Mouse (Mus musculus) spleen, adult 2 months (tissue): ENCODE measurements around the gene Tmem95. TPM values are rescaled to one million over a fixed set of nuclear protein-coding genes. Genes with fewer than 3 reads are reported as not detected.
A peak's percentile ranks its signal among the peaks of the same experiment; 100 is the strongest.

Experiments
- DNase-seq, 2 experiments: peaks; one replicate each; pipeline versions ENCODE4 v3.0.0 to v3.0.0-alpha.2; 2012 to 2021; ENCODE audit warnings: low spot score in 2 of 2, low read depth in 1 of 2
- H3K27ac ChIP-seq: fragments of 200-500 bp; 2 replicates; pipeline ENCODE4 v1.5.1; 2012; ENCODE audit warnings: low read length, inconsistent platforms; ENCODE audit not compliant: insufficient read depth
- H3K27me3 ChIP-seq: fragments of 200-500 bp; 2 replicates; pipeline ENCODE4 v1.6.1; 2012; ENCODE audit warnings: mild to moderate bottlenecking, moderate library complexity, low read length, inconsistent platforms; ENCODE audit not compliant: control insufficient read depth, insufficient read depth
- H3K36me3 ChIP-seq: fragments of 200-500 bp; 2 replicates; pipeline ENCODE4 v1.6.1; 2012; ENCODE audit warnings: mild to moderate bottlenecking, low read length, inconsistent platforms; ENCODE audit not compliant: control insufficient read depth, insufficient read depth
- H3K4me1 ChIP-seq: fragments of 200-500 bp; 2 replicates; pipeline ENCODE4 v1.6.1; 2011; ENCODE audit warnings: inconsistent platforms; ENCODE audit not compliant: control insufficient read depth, insufficient read depth, insufficient read length
- H3K4me3 ChIP-seq: fragments of 200-500 bp; 2 replicates; pipeline ENCODE4 v1.5.1; 2011; ENCODE audit warnings: mild to moderate bottlenecking, inconsistent platforms; ENCODE audit not compliant: insufficient read depth, insufficient read length; ENCODE audit errors: extremely low read depth
- CTCF ChIP-seq: fragments of 200-500 bp; IDR thresholded peaks from 2 replicates; pipeline ENCODE4 v1.5.1; 2011; ENCODE audit warnings: mild to moderate bottlenecking, inconsistent platforms; ENCODE audit not compliant: insufficient read depth, insufficient read length, insufficient replicate concordance; ENCODE audit errors: extremely low read depth
- POLR2A ChIP-seq: fragments of 200-500 bp; IDR thresholded peaks from 2 replicates; pipeline ENCODE4 v1.6.1; 2011; ENCODE audit warnings: low read depth, low read length, inconsistent platforms
- WGBS: fragments of 180-500 bp; shearing (Covaris S2); methylation state at CpG from one replicate; pipeline ENCODE4 v1.1.7; 2018; 5-methylcytosine and 5-hydroxymethylcytosine counted together
- polyA plus RNA-seq: library from polyadenylated mRNA; depleted of rRNA; stranded (reverse); fragments of >200 nt; gene quantifications from 2 replicates; pipeline ENCODE4 v1.2.3, GENCODE M21; 2012

The Tmem95 gene
- polyA plus RNA-seq, 1 experiment, result not detected

DNA sequence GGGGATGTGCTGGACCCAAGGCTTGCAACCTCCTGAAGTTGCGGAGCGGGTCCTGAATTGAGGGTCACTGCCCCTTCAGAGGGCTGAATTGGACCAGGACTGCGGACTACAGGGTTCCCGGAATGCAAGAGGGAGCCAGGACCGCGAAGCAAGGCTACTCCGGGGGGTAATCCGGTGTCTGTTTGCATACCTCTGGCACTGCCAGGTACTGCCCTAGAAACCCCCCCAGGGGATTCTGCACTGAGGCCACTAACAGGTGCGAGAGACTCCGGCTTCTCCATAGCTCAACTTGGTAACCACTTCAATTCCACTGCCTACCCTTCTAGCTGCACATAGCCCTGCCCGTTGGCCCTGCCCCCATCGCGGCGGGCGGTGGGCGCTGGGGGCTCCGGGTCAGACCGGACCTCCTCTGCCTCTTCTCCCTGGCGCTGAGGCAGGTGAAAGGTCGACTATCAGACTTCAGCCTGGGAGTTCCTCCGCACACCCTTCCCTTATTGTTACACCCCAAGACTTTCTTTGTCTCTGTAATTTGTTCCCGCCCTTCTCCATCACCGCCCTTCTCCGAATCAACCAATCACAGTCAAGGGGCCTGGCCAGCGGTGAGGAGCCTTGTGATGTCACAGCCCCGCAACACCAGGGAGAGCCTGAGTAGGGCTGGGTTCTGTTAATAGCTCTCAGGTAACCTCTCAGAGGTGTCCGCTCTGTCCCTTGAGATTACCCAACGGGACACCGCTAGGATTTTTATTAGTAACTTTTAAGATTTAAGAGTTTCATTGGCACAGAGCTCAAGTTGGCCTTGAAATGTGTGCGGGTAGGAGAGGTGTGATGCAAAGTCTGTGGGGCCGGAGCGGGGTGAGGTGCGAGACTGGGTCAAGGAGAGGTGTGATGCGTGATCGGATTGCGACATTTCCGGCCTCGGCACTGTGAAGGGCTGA is 22.9 kb upstream of the Tmem95 start, which contains the start of the genes 2810408A11Rik and Neurl4:
2810408A11Rik (minus strand) TSS at position 517 of the 935 bp plus-strand sequence.
Neurl4 (plus strand) TSS at position 602 of the 935 bp plus-strand sequence.
- peaks cover 10% of the 10 kb centered on the region for H3K36me3 ChIP-seq
- peaks cover 5% of the 10 kb centered on the region; the same call in 1 of the 2 replicates for H3K4me1 ChIP-seq
- WGBS, result 1% methylated on average over 38 of the region's 38 CpGs
- TF ChIP-seq POLR2A (peak; percentile 44), CTCF (no peak)
- H3K27me3 ChIP-seq, result no peaks in the 10 kb centered on the region
- DNase-seq, result peak; percentile 88 to 92
- H3K4me3 ChIP-seq, result peak within 1 kb of the TSS; percentile 57
- peak within 1 kb of the TSS; percentile 88 for H3K27ac ChIP-seq

- Histone ChIP-seq H3K27ac (no peak overlapping the region), H3K4me3 (no peak overlapping the region), H3K4me1 (peaks cover 7% of the 10 kb centered on the region; the same call in 1 of the 2 replicates), H3K36me3 (peaks cover 8% of the 10 kb centered on the region), H3K27me3 (no peaks in the 10 kb centered on the region)
- 52% methylated on average over 4 of the region's 4 CpGs for WGBS
- TF ChIP-seq CTCF (no peak), POLR2A (no peak)
- no peak for DNase-seq
Observed at GRCm38 (mm10) chr11:69899870-69900269, 22.1 kb upstream of the Tmem95 start.

DNA sequence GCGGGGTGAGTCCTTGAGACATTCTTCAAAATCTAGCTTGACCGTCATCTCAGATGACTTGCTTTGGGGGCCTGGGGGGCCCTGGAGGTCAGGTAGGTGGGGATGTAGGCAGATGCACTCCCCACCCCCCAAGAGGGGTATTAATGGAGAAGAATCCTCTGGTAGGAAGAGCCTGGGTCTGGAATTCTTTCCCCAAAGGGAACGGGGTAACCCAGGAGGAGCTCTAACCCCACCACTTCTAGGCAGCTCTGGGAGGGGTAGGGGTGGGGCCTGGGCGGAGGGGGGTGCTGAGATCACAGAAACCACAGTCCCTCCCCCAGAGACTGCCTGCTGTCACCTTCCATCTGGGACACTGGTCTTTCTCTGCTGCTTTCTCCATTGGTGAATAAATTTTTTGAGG is 17.5 kb upstream of the Tmem95 start, which contains the start of gene Acap1:
Acap1 (minus strand) TSS at position 249 of the 400 bp plus-strand sequence.
- no peaks in the 10 kb centered on the region for H3K27me3 ChIP-seq
- DNase-seq, result peak in 1 of 2 experiments; percentile 62
- 6% methylated on average over 4 of the region's 4 CpGs for WGBS
- H3K4me3 ChIP-seq, result peak within 1 kb of the TSS; percentile 70
- no peak for TF ChIP-seq CTCF
- no peak; the same call in 1 of the 2 replicates for TF ChIP-seq POLR2A
- H3K4me1 ChIP-seq, result peaks cover 11% of the 10 kb centered on the region; the same call in 1 of the 2 replicates
- peak within 1 kb of the TSS; percentile 98 for H3K27ac ChIP-seq
- H3K36me3 ChIP-seq, result peaks cover 8% of the 10 kb centered on the region

DNA sequence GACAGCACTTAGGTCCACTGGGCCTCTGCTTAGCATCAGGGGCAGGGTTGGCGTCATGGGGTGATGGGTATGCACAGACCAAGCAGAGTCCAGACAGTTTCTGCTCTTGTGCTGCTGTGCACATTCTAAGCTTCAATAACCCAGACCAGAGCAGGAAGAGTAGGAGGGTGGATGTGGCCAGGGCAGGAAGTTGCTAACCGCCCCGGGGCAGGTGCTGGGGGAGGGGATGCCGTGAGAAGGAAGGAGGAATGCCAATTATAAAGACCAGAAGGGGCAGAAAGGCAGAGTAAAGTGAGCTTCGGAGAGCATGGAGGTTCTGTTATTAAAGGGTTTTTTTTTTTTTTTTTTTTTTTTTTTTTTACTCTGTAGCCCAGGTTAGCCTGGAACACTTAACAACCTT is 16.9 kb upstream of the Tmem95 start:
- 4% methylated on average over 5 of the region's 5 CpGs for WGBS
- H3K4me3 ChIP-seq, result peak overlapping the region; percentile 70
- peaks cover 14% of the 10 kb centered on the region for H3K36me3 ChIP-seq
- peak overlapping the region; percentile 98 for H3K27ac ChIP-seq
- H3K27me3 ChIP-seq, result no peaks in the 10 kb centered on the region
- peaks cover 11% of the 10 kb centered on the region; the same call in 1 of the 2 replicates for H3K4me1 ChIP-seq
- TF ChIP-seq CTCF (no peak), POLR2A (no peak; the same call in 1 of the 2 replicates)
- peak; percentile 65 to 87 for DNase-seq

GRCm38 (mm10) chr11:69891482-69891881 is 13.7 kb upstream of the Tmem95 start:
- TF ChIP-seq CTCF, result no peak
- no peak for TF ChIP-seq POLR2A
- peaks cover 25% of the 10 kb centered on the region for H3K36me3 ChIP-seq
- peaks cover 11% of the 10 kb centered on the region; the same call in 1 of the 2 replicates for H3K4me1 ChIP-seq
- 86% methylated on average over 4 of the region's 4 CpGs for WGBS
- H3K27me3 ChIP-seq, result no peaks in the 10 kb centered on the region
- H3K27ac ChIP-seq, result no peak overlapping the region
- DNase-seq, result no peak
- no peak overlapping the region for H3K4me3 ChIP-seq

GRCm38 (mm10) chr11:69886907-69887635 is 9.3 kb upstream of the Tmem95 start:
- DNase-seq, result no peak
- Histone ChIP-seq H3K27me3 (no peaks in the 10 kb centered on the region), H3K4me1 (peaks cover 5% of the 10 kb centered on the region; the same call in 1 of the 2 replicates), H3K27ac (no peak overlapping the region), H3K4me3 (no peak overlapping the region), H3K36me3 (peaks cover 51% of the 10 kb centered on the region)
- 80% methylated on average over 8 of the region's 8 CpGs for WGBS
- TF ChIP-seq CTCF (no peak; the same call in 1 of the 2 replicates), POLR2A (no peak)
